Mouse (Mus musculus): ENCODE measurements around the gene Pyroxd1. TPM values are rescaled to one million over a fixed set of nuclear protein-coding genes. Genes with fewer than 3 reads are reported as not detected.

Pyroxd1 gene
- polyA plus RNA-seq, 1 experiment from 2014 or later = 16.7 TPM

Other genes starting within 250 kb of the Pyroxd1 start
- 0.31 TPM in 1 of 2 replicates, not detected in the other for gene Slco1a6, start 137.1 kb upstream of the Pyroxd1 start, polyA plus RNA-seq (2015; fragmentation: Nextera tagmentation; extraction: Ambion mirVana)
- gene Iapp, start 47.2 kb upstream of the Pyroxd1 start, polyA plus RNA-seq (2015; fragmentation: Nextera tagmentation; extraction: Ambion mirVana) = not detected in 2 replicates
- gene Slco1a5, start 22.7 kb upstream of the Pyroxd1 start, polyA plus RNA-seq (2015; fragmentation: Nextera tagmentation; extraction: Ambion mirVana) = 0.56 and 0.78 TPM in 2 replicates
- gene Recql, start 41.4 kb downstream of the Pyroxd1 start, polyA plus RNA-seq (2015; fragmentation: Nextera tagmentation; extraction: Ambion mirVana) = 25.8 and 26.5 TPM in 2 replicates
- 130 and 132 TPM in 2 replicates for gene Golt1b, start 41.6 kb downstream of the Pyroxd1 start, polyA plus RNA-seq (2015; fragmentation: Nextera tagmentation; extraction: Ambion mirVana)
- 0.65 and 0.76 TPM in 2 replicates for gene Spx, start 67.8 kb downstream of the Pyroxd1 start, polyA plus RNA-seq (2015; fragmentation: Nextera tagmentation; extraction: Ambion mirVana)
- gene Gys2, start 127.5 kb downstream of the Pyroxd1 start, polyA plus RNA-seq (2015; fragmentation: Nextera tagmentation; extraction: Ambion mirVana) = not detected in 2 replicates
- gene Ldhb, start 162.3 kb downstream of the Pyroxd1 start, polyA plus RNA-seq (2015; fragmentation: Nextera tagmentation; extraction: Ambion mirVana) = 183 and 200 TPM in 2 replicates
- 11.3 and 17.4 TPM in 2 replicates for gene Kcnj8, start 226.0 kb downstream of the Pyroxd1 start, polyA plus RNA-seq (2015; fragmentation: Nextera tagmentation; extraction: Ambion mirVana)

Data from limb, embryonic 15.5 days (tissue).